Mouse (Mus musculus) heart, embryonic 12.5 days (tissue): ENCODE results near the gene Plin1. TPM values are rescaled to one million over a fixed set of nuclear protein-coding genes. Genes with fewer than 3 reads are reported as not detected.

Experiments
- ATAC-seq: fragments of 200-750 bp; cut with Nextera tagmentation; 2 replicates; pipeline ENCODE4 v1.8.0; 2017; ENCODE audit warnings: moderate TSS enrichment, moderate library complexity; ENCODE audit not compliant: insufficient number of reproducible peaks, low FRiP score
- H3K27ac ChIP-seq: fragments of 300-500 bp; sonication (generic); 2 replicates; pipeline ENCODE4 v1.5.1; 2016; ENCODE audit warnings: mild to moderate bottlenecking, moderate library complexity; ENCODE audit not compliant: poor library complexity, severe bottlenecking
- H3K27me3 ChIP-seq: fragments of 300-500 bp; sonication (generic); replicated peaks from 2 replicates; pipeline ENCODE4 v1.6.1; 2016; ENCODE audit warnings: mild to moderate bottlenecking, moderate library complexity
- H3K36me3 ChIP-seq: fragments of 300-500 bp; sonication (generic); 2 replicates; pipeline ENCODE4 v1.6.1; 2016; ENCODE audit warnings: mild to moderate bottlenecking, moderate library complexity
- H3K4me1 ChIP-seq: fragments of 300-500 bp; sonication (generic); replicated peaks from 2 replicates; pipeline ENCODE4 v1.6.1; 2016; ENCODE audit warnings: mild to moderate bottlenecking
- H3K4me2 ChIP-seq: fragments of 300-500 bp; sonication (generic); 2 replicates; pipeline ENCODE4 v1.6.1; 2016; ENCODE audit warnings: mild to moderate bottlenecking, moderate library complexity
- H3K4me3 ChIP-seq: fragments of 300-500 bp; sonication (generic); 2 replicates; pipeline ENCODE4 v1.5.1; 2016; ENCODE audit warnings: mild to moderate bottlenecking
- H3K9ac ChIP-seq: fragments of 300-500 bp; sonication (generic); 2 replicates; pipeline ENCODE4 v1.6.1; 2016; ENCODE audit warnings: mild to moderate bottlenecking, moderate library complexity
- H3K9me3 ChIP-seq: fragments of 300-500 bp; sonication (generic); replicated peaks from 2 replicates; pipeline ENCODE4 v1.6.1; 2016; ENCODE audit warnings: mild to moderate bottlenecking, moderate library complexity
- WGBS: fragments of 180-500 bp; shearing (Covaris S2); methylation state at CpG from one replicate; pipeline ENCODE4 v1.1.7; 2016; 5-methylcytosine and 5-hydroxymethylcytosine counted together
- polyA plus RNA-seq: library from polyadenylated mRNA; unstranded; fragments of >200 nt; fragmentation: Nextera tagmentation; extraction: Ambion mirVana; gene quantifications from 2 replicates; pipeline ENCODE4 v1.2.1, GENCODE M21; 2016

The Plin1 gene
- polyA plus RNA-seq, 1 experiment from 2014 or later, result not detected

- Histone ChIP-seq H3K4me1 (0 out of 2 replicates have a peak, but pooled peaks cover 2% of the 10 kb centered on the region), H3K9me3 (no peaks in the 10 kb centered on the region), H3K27ac (no peak overlapping the region), H3K9ac (no peak overlapping the region), H3K27me3 (no peaks in the 10 kb centered on the region), H3K36me3 (no peaks in the 10 kb centered on the region), H3K4me2 (no peak overlapping the region), H3K4me3 (no peak overlapping the region)
- no peak for ATAC-seq
- WGBS, result 53% methylated on average over 6 of the region's 6 CpGs
These were observed 25.5 kb upstream of the Plin1 start for GRCm38 (mm10) chr7:79758176-79758575.

DNA sequence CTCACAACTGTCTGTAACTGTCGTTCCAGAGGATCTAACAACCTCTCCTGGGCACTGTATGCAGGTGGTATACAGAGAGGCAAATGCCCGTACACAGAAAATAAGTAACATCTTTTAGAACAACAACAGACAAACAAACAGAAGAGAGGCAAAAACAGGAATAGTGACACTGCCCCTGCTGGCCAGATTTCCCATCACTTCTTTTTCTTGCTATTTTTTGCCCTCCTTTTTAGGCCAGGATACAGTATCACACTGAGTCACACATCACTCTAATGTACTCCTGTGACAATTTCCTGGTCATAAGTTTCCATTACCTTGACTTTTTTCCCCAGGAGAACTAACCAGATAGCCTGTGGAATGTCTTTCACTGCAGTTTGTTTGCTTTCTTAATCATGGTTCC is 23.6 kb upstream of the Plin1 start:
- no peak for ATAC-seq
- Histone ChIP-seq H3K9me3 (no peaks in the 10 kb centered on the region), H3K27me3 (no peaks in the 10 kb centered on the region), H3K4me2 (no peak overlapping the region), H3K4me3 (no peak overlapping the region), H3K4me1 (no peaks in the 10 kb centered on the region), H3K9ac (no peak overlapping the region), H3K27ac (no peak overlapping the region), H3K36me3 (no peaks in the 10 kb centered on the region)
- WGBS, result 38% methylated on average over 2 of the region's 2 CpGs

GRCm38 (mm10) chr7:79749511-79749910 is 16.8 kb upstream of the Plin1 start:
- Histone ChIP-seq H3K4me3 (no peak overlapping the region), H3K36me3 (no peaks in the 10 kb centered on the region), H3K4me2 (no peak overlapping the region), H3K9ac (no peak overlapping the region), H3K4me1 (no peaks in the 10 kb centered on the region), H3K9me3 (no peaks in the 10 kb centered on the region), H3K27ac (no peak overlapping the region), H3K27me3 (no peaks in the 10 kb centered on the region)
- WGBS, result 82% methylated on average over 6 of the region's 6 CpGs
- ATAC-seq, result no peak

- Histone ChIP-seq H3K27me3 (no peaks in the 10 kb centered on the region), H3K27ac (no peak overlapping the region), H3K4me1 (0 out of 2 replicates have a peak, but pooled peaks cover 3% of the 10 kb centered on the region), H3K9me3 (no peaks in the 10 kb centered on the region), H3K36me3 (no peaks in the 10 kb centered on the region), H3K9ac (no peak overlapping the region), H3K4me2 (no peak overlapping the region), H3K4me3 (no peak overlapping the region)
- no peak for ATAC-seq
- WGBS, result 63% methylated on average over 6 of the region's 6 CpGs
These were observed 15.0 kb upstream of the Plin1 start for GRCm38 (mm10) chr7:79747659-79748058.

- H3K27me3 ChIP-seq, result no peaks in the 10 kb centered on the region
- no peak overlapping the region for H3K4me2 ChIP-seq
- H3K36me3 ChIP-seq, result peaks cover under 1% of the 10 kb centered on the region; the same call in 1 of the 2 replicates
- H3K4me3 ChIP-seq, result no peak overlapping the region
- 0 out of 2 replicates have a peak, but pooled peaks cover 3% of the 10 kb centered on the region for H3K4me1 ChIP-seq
- no peak overlapping the region for H3K27ac ChIP-seq
- WGBS, result 79% methylated on average over 5 of the region's 5 CpGs
- no peaks in the 10 kb centered on the region for H3K9me3 ChIP-seq
- H3K9ac ChIP-seq, result no peak overlapping the region
- ATAC-seq, result no peak
These were observed 11.9 kb upstream of the Plin1 start for GRCm38 (mm10) chr7:79744585-79744984.

GRCm38 (mm10) chr7:79744051-79744450 is 11.3 kb upstream of the Plin1 start:
- H3K9ac ChIP-seq, result no peak overlapping the region
- H3K27ac ChIP-seq, result no peak overlapping the region
- WGBS, result 86% methylated on average over 9 of the region's 9 CpGs
- no peak overlapping the region for H3K4me2 ChIP-seq
- no peak overlapping the region for H3K4me3 ChIP-seq
- H3K27me3 ChIP-seq, result no peaks in the 10 kb centered on the region
- H3K4me1 ChIP-seq, result 0 out of 2 replicates have a peak, but pooled peaks cover 3% of the 10 kb centered on the region
- H3K36me3 ChIP-seq, result peaks cover 4% of the 10 kb centered on the region; the same call in 1 of the 2 replicates
- no peak for ATAC-seq
- H3K9me3 ChIP-seq, result no peaks in the 10 kb centered on the region

DNA sequence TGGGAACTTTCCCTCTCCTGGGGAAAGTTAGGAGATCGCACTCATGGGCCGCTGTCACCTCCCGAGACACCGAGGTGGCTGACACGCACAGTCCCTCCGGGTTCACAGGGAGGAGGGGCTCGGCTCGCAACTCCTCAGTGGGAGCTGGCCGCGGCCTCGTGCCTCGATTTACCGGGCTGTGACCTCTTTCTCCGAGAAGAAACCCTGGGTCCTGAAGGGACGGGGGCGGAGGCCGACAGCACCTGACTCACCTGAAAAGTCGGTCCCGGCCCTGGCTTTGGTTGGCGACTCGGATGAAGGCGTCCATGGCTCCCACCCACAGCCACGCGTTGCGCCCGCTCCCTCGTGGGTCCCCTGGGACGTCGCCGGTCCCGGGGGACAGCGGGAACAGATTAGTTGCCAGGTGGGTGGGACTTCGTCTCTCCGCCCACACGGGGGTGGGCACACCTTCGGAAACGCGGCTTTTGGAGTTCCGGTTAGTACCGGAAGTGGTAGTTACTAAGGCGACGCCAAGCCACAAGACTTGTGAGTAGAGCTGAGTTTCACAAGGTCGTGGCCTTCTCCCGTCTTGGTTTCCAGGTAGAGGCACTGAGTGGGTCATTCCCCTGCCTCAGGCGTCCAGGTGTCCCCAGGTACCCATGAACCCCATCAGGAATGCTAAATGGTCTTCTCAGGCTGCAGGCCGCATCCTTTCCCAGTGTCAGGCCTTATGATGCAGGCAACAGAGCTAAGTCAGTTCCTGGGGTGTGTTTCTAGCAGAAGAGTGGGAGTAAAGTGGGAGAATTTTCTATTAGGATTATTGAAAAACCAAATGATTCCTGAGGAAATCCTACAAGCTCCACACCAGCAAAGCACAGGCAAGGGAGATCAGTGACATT is 10.2 kb upstream of the Plin1 start, which contains the start of the genes Pex11a and Wdr93:
TSS of gene Pex11a (minus strand) at position 473 of the 878 bp plus-strand sequence.
TSS of gene Wdr93 (plus strand) at position 505 of the 878 bp plus-strand sequence.
- H3K36me3 ChIP-seq, result peaks cover 4% of the 10 kb centered on the region; the same call in 1 of the 2 replicates
- H3K4me1 ChIP-seq, result 0 out of 2 replicates have a peak, but pooled peaks cover 3% of the 10 kb centered on the region
- peak within 1 kb of the TSS; percentile 78 for H3K9ac ChIP-seq
- peak within 1 kb of the TSS; percentile 78 for H3K4me3 ChIP-seq
- ATAC-seq, result peak; percentile 75; the same call in 1 of the 2 replicates
- no peaks in the 10 kb centered on the region for H3K27me3 ChIP-seq
- H3K9me3 ChIP-seq, result no peaks in the 10 kb centered on the region
- no peak within 1 kb of the TSS for H3K27ac ChIP-seq
- 3% methylated on average over 46 of the region's 46 CpGs for WGBS
- H3K4me2 ChIP-seq, result peak within 1 kb of the TSS; percentile 95

GRCm38 (mm10) chr7:79742277-79742658 is 9.6 kb upstream of the Plin1 start:
- no peak for ATAC-seq
- WGBS, result 20% methylated on average over 11 of the region's 11 CpGs

DNA sequence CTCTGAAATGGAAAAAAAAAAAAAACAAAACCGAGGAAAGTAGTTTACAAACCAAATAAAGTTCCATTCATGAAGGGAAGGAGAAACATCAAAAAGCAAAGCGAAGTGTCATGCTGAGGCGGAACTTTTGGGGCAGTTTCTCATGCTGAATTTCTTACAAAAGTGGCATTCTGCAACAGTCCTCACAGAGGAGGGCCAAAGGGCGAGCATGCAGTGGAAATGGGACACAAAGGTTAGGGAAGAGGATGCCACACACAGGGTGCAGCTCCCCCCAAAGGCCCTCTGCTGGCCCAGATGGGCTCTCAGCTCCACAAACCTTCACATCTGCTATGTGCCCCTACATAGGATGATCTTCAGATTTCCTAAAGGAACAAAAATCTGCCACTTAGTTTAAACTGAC is 7.6 kb upstream of the Plin1 start:
- no peak overlapping the region for H3K27ac ChIP-seq
- no peak overlapping the region for H3K9ac ChIP-seq
- 0 out of 2 replicates have a peak, but pooled peaks cover 3% of the 10 kb centered on the region for H3K4me1 ChIP-seq
- no peak overlapping the region for H3K4me3 ChIP-seq
- H3K27me3 ChIP-seq, result no peaks in the 10 kb centered on the region
- peaks cover 12% of the 10 kb centered on the region; the same call in 1 of the 2 replicates for H3K36me3 ChIP-seq
- no peak overlapping the region for H3K4me2 ChIP-seq
- no peaks in the 10 kb centered on the region for H3K9me3 ChIP-seq
- 78% methylated on average over 4 of the region's 4 CpGs for WGBS
- no peak for ATAC-seq

More at GRCm38 (mm10) chr7:79742277-79742658, 9.6 kb upstream of the Plin1 start:
- Histone ChIP-seq H3K27me3 (no peaks in the 10 kb centered on the region), H3K9me3 (no peaks in the 10 kb centered on the region), H3K27ac (no peak overlapping the region), H3K4me2 (peak overlapping the region; percentile 95), H3K36me3 (peaks cover 8% of the 10 kb centered on the region; the same call in 1 of the 2 replicates), H3K4me1 (0 out of 2 replicates have a peak, but pooled peaks cover 3% of the 10 kb centered on the region), H3K9ac (peak overlapping the region; percentile 78), H3K4me3 (peak overlapping the region; percentile 78)

DNA sequence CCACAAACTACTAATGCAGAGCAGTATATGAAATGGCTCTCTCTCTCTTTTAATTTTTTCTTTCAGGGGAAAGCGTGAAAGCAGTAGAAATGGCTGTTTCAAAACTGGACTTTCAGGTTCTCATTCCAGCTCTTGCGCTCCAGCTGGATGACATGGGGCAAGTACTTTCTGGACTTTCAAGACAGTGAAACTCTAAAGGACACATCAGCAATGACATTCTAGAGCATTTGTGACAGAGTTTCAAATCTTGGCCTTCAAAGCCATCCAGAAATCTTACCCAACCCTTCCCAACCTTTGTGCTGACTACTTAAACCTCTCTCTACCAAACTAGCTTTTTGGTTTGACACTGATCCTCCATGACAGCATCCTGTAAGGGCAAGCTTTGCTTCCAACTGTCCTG is 6.2 kb upstream of the Plin1 start:
- Histone ChIP-seq H3K27me3 (no peaks in the 10 kb centered on the region), H3K36me3 (peaks cover 12% of the 10 kb centered on the region; the same call in 1 of the 2 replicates)
- 91% methylated on average over 2 of the region's 2 CpGs for WGBS

DNA sequence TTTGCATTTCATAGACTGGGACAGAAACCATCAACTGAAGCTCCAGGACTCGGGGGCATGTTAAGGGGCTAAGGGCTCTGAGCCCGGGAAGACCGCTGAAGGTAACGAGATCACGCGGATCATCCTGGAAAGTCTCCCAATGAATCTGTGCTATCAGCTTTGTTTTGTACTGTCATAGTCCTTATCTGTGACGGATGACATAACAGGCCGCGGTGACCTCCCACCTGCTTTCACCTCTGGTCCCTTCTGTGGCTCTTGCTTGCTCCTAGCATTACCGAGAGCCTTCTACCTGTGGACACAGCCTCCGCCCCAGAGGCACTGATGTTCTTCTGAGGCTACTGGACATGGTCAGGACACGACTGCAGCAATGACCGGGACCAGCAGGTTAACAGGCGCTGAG is 3.8 kb upstream of the Plin1 start:
- no peak for ATAC-seq
- Histone ChIP-seq H3K9ac (no peak overlapping the region), H3K4me3 (no peak overlapping the region), H3K36me3 (peaks cover 12% of the 10 kb centered on the region; the same call in 1 of the 2 replicates), H3K9me3 (no peaks in the 10 kb centered on the region), H3K27ac (no peak overlapping the region), H3K4me2 (no peak overlapping the region), H3K27me3 (peaks cover 11% of the 10 kb centered on the region), H3K4me1 (no peaks in the 10 kb centered on the region)
- 85% methylated on average over 14 of the region's 14 CpGs for WGBS

More for the DNA sequence above, 6.2 kb upstream of the Plin1 start:
- no peak overlapping the region for H3K27ac ChIP-seq
- H3K9ac ChIP-seq, result no peak overlapping the region
- no peak for ATAC-seq
- H3K9me3 ChIP-seq, result no peaks in the 10 kb centered on the region
- no peak overlapping the region for H3K4me2 ChIP-seq
- H3K4me1 ChIP-seq, result 0 out of 2 replicates have a peak, but pooled peaks cover 3% of the 10 kb centered on the region
- no peak overlapping the region for H3K4me3 ChIP-seq
